Mouse (Mus musculus) liver, postnatal 0 days (tissue): Measurements from ENCODE around the gene Tiprl.

Experiments
- CTCF ChIP-seq: sonication (generic); IDR thresholded peaks from 2 replicates; pipeline ENCODE4 v1.5.1; 2016; ENCODE audit warnings: antibody characterized with exemption, low read depth
- EP300 ChIP-seq: IDR thresholded peaks from 2 replicates; pipeline ENCODE4 v1.6.1; 2016; ENCODE audit warnings: antibody characterized with exemption, low read depth, mild to moderate bottlenecking

- no peak for TF ChIP-seq CTCF
- no peak for TF ChIP-seq EP300
These were observed 3.0 kb downstream of the Tiprl start for GRCm38 (mm10) chr1:165233806-165234205.
